Mouse (Mus musculus): ENCODE data around the gene Gtf2b.

GRCm38 (mm10) chr3:142786423-142787072, 21.7 kb downstream of the Gtf2b start:
- TF ChIP-seq POLR2A (IDR thresholded peaks at IDR 0.05; ENCODE audit: borderline replicate concordance, low read depth, low read length) (no peak), CTCF (IDR thresholded peaks at IDR 0.05; ENCODE audit: low read depth, low read length) (no peak)

All from bone marrow macrophage, adult 2 months (primary cell).